Mouse (Mus musculus) G1E (cell line): ENCODE data around the gene Olfr412.

Experiments
- CTCF ChIP-seq: IDR thresholded peaks from 2 replicates; pipeline ENCODE4 v1.5.1; 2012; ENCODE audit warnings: low read depth, low read length, inconsistent platforms, mixed read lengths
- GATA1 ChIP-seq: IDR thresholded peaks from 2 replicates; pipeline ENCODE4 v1.6.1; 2012; ENCODE audit warnings: borderline replicate concordance, low read length, inconsistent platforms, mixed read lengths
- GATA2 ChIP-seq: IDR thresholded peaks from 2 replicates; pipeline ENCODE4 v1.6.1; 2012; ENCODE audit warnings: low read depth, low read length, inconsistent platforms, borderline replicate concordance
- POLR2AphosphoS5 ChIP-seq: IDR thresholded peaks from 2 replicates; pipeline ENCODE4 v1.6.1; 2012; ENCODE audit warnings: low read depth, low read length, inconsistent platforms; ENCODE audit not compliant: insufficient replicate concordance
- TAL1 ChIP-seq: conservative IDR thresholded peaks from 2 replicates; pipeline ENCODE4 v1.6.1; 2012; ENCODE audit warnings: low read depth, low read length, inconsistent platforms, mixed read lengths

- TF ChIP-seq CTCF (no peak), TAL1 (no peak), GATA2 (no peak), GATA1 (no peak), POLR2AphosphoS5 (no peak)
Measured at GRCm38 (mm10) chr11:74402126-74402525, 40.3 kb downstream of the Olfr412 start.
